Mouse (Mus musculus): ENCODE results near the gene Chrna10.

- no peak for TF ChIP-seq CTCF (IDR thresholded peaks at IDR 0.05; ENCODE audit: low read depth, low read length)
- no peak for TF ChIP-seq POLR2A (IDR thresholded peaks at IDR 0.05; ENCODE audit: extremely low read depth, insufficient read depth, low read length)
These were observed 33.8 kb downstream of the Chrna10 start, which contains the start of gene Trpc2 for GRCm38 (mm10) chr7:102082816-102083215.

All from liver, adult 2 months (tissue).